Mouse (Mus musculus) liver, embryonic 16.5 days (tissue): Measurements from ENCODE around the gene Mrpl14. TPM values are rescaled to one million over a fixed set of nuclear protein-coding genes. Genes with fewer than 3 reads are reported as not detected.
A peak's percentile ranks its signal among the peaks of the same experiment; 100 is the strongest.

Experiments
- ATAC-seq: fragments of 200-750 bp; cut with Nextera tagmentation; 2 replicates; pipeline ENCODE4 v1.8.0; 2017; ENCODE audit warnings: low read depth, mild to moderate bottlenecking, moderate number of reproducible peaks, moderate library complexity
- H3K27ac ChIP-seq: fragments of 300-500 bp; sonication (generic); 2 replicates; pipeline ENCODE4 v1.5.1; 2014; ENCODE audit warnings: mild to moderate bottlenecking, low read length
- H3K27me3 ChIP-seq: fragments of 300-500 bp; sonication (generic); 2 replicates; pipeline ENCODE4 v1.6.1; 2014; ENCODE audit warnings: low read depth, low read length, mixed read lengths; ENCODE audit not compliant: control insufficient read depth, insufficient read depth
- H3K36me3 ChIP-seq: fragments of 300-500 bp; sonication (generic); 2 replicates; pipeline ENCODE4 v1.6.1; 2014; ENCODE audit warnings: mild to moderate bottlenecking; ENCODE audit not compliant: control insufficient read depth, insufficient read depth
- H3K4me1 ChIP-seq: fragments of 300-500 bp; sonication (generic); 2 replicates; pipeline ENCODE4 v1.6.1; 2014; ENCODE audit warnings: low read depth, low read length, mixed read lengths; ENCODE audit not compliant: control insufficient read depth
- H3K4me2 ChIP-seq: fragments of 300-500 bp; sonication (generic); 2 replicates; pipeline ENCODE4 v1.6.1; 2014; ENCODE audit warnings: low read depth, low read length, mixed read lengths
- H3K4me3 ChIP-seq: fragments of 300-500 bp; sonication (generic); 2 replicates; pipeline ENCODE4 v1.5.1; 2014; ENCODE audit warnings: low read depth, mild to moderate bottlenecking, low read length
- H3K9ac ChIP-seq: fragments of 300-500 bp; sonication (generic); 2 replicates; pipeline ENCODE4 v1.6.1; 2014; ENCODE audit warnings: low read depth, low read length
- H3K9me3 ChIP-seq: fragments of 300-500 bp; sonication (generic); replicated peaks from 2 replicates; pipeline ENCODE4 v1.6.1; 2016; ENCODE audit warnings: low read length; ENCODE audit not compliant: control insufficient read depth
- WGBS: fragments of 180-500 bp; shearing (Covaris S2); extraction: QIAGEN DNeasy Blood & Tissue Kit; methylation state at CpG from one replicate; pipeline ENCODE4 v1.1.7; 2014; ENCODE audit not compliant: insufficient replicate concordance; 5-methylcytosine and 5-hydroxymethylcytosine counted together
- polyA plus RNA-seq: library from polyadenylated mRNA; unstranded; fragments of >200 nt; fragmentation: Nextera tagmentation; extraction: Ambion mirVana; gene quantifications from 2 replicates; pipeline ENCODE4 v1.2.1, GENCODE M21; 2015

The Mrpl14 gene
- polyA plus RNA-seq, 1 experiment from 2014 or later: 94.4 TPM

DNA sequence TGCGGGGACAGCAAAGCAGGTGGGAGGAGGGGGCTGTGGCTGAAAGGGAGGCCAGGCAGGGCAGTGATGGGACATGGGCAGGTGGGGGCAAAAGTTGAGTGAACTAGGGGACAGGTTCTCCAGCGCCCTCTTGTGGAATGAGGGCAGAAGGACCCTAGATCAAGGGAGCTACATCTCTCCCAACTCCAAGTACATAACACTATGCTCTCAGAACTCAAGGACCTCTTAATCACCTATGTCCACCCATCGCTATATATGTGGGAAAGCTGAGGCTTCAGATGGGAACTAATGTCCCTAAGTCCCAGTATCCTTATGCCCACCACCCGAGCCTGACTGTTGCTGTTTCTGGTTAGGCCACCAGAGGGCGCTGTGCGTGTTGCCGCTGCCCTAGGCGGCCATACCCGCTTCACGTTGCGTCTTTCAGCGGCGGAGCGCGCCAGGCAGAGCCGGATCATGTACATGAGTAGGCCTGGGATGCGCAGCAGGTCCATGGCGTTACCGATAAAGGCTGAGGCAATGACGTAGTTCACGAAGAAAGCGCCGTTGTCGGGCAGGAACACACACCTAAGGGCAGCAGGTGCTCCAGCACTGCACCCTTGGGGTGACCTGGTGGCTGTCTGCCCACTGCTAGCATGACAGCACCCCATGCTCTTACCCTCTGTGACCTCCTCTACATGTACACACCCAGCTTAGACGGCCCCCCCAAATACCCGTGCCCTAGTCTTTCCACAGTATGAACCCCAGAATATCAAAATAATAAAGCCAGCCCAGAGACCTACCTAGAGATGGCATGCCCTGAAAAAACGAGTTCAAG lies 22.8 kb upstream of the Mrpl14 start:
- peak; percentile 42 for ATAC-seq
- H3K4me3 ChIP-seq: no peak overlapping the region

DNA sequence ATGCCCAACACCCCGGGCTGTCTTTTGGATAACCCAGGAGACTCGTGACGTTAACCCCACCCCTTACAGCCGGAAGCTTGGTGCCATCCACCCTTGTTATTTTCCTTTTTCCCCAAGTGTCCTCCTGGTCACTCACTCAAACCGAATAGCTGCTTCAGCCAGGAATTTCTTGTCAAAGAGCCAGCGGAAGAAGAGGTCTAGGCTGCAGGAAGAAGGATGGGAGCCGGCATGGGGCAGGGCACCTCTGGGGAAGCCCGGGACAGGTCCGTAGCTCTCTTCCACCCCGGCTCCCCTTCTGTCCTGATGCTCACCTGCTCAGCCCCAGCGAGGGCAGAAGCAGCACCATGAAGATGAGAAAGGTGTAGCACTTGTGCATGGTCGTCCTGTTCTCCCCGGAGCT lies 21.5 kb upstream of the Mrpl14 start:
- no peaks in the 10 kb centered on the region; the same call in 1 of the 2 replicates for H3K36me3 ChIP-seq
- H3K4me3 ChIP-seq: no peak overlapping the region
- H3K9me3 ChIP-seq: no peaks in the 10 kb centered on the region
- H3K27ac ChIP-seq: no peak overlapping the region
- no peak overlapping the region for H3K9ac ChIP-seq
- WGBS: 79% methylated on average over 13 of the region's 13 CpGs
- H3K4me2 ChIP-seq: no peak overlapping the region
- no peaks in the 10 kb centered on the region; the same call in 1 of the 2 replicates for H3K4me1 ChIP-seq
- ATAC-seq: no peak
- no peaks in the 10 kb centered on the region for H3K27me3 ChIP-seq

More for the DNA sequence above, 22.8 kb upstream of the Mrpl14 start:
- Histone ChIP-seq H3K36me3 (no peaks in the 10 kb centered on the region; the same call in 1 of the 2 replicates), H3K9ac (no peak overlapping the region), H3K4me2 (peak overlapping the region; percentile 13; the same call in 1 of the 2 replicates), H3K9me3 (no peaks in the 10 kb centered on the region), H3K4me1 (no peaks in the 10 kb centered on the region; the same call in 1 of the 2 replicates), H3K27me3 (no peaks in the 10 kb centered on the region), H3K27ac (no peak overlapping the region)
- 21% methylated on average over 27 of the region's 27 CpGs for WGBS

DNA sequence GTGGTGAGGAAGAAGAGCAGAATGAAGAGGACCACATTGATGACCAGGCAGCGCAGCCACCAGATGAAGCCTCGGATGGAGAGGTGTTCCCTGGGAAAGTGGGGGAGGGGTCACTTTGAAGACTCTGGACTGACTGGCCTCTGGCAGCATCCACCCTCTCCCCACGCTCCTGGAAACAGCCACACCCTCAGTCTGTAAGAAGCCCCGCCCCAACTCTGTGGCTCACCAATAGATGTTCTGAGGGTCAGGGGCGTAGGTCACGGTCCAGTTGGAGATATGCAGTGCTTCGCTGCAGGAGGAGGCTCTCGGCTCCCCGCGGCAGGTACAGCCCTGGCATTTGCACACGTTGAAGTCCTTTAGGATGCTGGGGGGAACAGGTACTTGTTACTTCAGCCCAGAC lies 20.0 kb upstream of the Mrpl14 start:
- WGBS: 68% methylated on average over 11 of the region's 11 CpGs
- H3K4me1 ChIP-seq: no peaks in the 10 kb centered on the region; the same call in 1 of the 2 replicates

DNA sequence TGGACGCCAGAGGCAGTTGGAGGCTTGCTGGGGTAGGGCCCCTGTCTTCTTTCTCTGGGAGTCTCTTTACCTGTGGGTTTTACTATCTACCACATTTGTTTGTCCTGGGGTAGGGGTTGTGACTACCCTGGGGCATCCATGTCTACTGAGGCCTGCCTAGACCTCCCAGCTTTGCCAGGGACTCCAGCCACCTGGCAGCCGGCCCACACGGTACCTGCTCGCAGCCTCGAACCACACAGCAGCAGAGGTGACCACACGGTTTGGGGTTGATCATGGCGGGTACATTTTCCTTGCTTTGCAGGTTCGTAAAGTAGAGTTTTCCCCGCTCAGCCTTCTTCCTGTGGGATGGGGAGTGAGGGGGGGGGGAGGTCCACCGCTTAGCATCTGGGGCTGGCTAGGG lies 18.6 kb upstream of the Mrpl14 start:
- Histone ChIP-seq H3K27ac (no peak overlapping the region), H3K4me1 (no peaks in the 10 kb centered on the region; the same call in 1 of the 2 replicates), H3K4me2 (no peak overlapping the region), H3K9ac (no peak overlapping the region), H3K9me3 (no peaks in the 10 kb centered on the region), H3K36me3 (no peaks in the 10 kb centered on the region; the same call in 1 of the 2 replicates), H3K4me3 (no peak overlapping the region), H3K27me3 (no peaks in the 10 kb centered on the region)
- no peak for ATAC-seq
- 76% methylated on average over 10 of the region's 10 CpGs for WGBS

More for the DNA sequence above, 20.0 kb upstream of the Mrpl14 start:
- Histone ChIP-seq H3K27ac (no peak overlapping the region), H3K9me3 (no peaks in the 10 kb centered on the region), H3K27me3 (no peaks in the 10 kb centered on the region), H3K9ac (no peak overlapping the region), H3K4me3 (no peak overlapping the region), H3K36me3 (no peaks in the 10 kb centered on the region; the same call in 1 of the 2 replicates), H3K4me2 (no peak overlapping the region)
- no peak for ATAC-seq

DNA sequence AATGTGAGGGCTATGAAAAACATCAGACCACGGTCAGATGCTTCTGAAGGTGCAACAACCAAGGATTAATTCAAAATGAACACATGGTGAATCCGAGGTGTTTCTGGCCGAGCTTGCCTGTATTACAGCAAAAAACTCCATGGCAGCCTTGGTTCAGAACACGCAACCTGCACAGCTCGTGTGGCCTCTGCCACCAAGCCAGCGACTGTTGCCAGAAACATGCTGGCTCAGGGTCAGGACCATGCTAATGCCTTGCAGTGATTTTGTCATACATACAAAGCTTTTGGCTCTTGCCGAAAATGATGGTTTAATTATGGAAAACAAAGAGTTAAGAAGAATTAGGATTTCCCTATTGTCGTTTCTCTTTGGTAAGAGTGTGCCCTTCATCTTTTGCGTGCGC lies 18.1 kb upstream of the Mrpl14 start:
- no peaks in the 10 kb centered on the region for H3K27me3 ChIP-seq
- no peaks in the 10 kb centered on the region; the same call in 1 of the 2 replicates for H3K4me1 ChIP-seq
- 78% methylated on average over 10 of the region's 10 CpGs for WGBS
- H3K4me3 ChIP-seq: no peak overlapping the region
- no peak overlapping the region for H3K4me2 ChIP-seq
- ATAC-seq: no peak
- H3K9me3 ChIP-seq: no peaks in the 10 kb centered on the region
- H3K36me3 ChIP-seq: no peaks in the 10 kb centered on the region; the same call in 1 of the 2 replicates
- H3K27ac ChIP-seq: no peak overlapping the region
- H3K9ac ChIP-seq: no peak overlapping the region

DNA sequence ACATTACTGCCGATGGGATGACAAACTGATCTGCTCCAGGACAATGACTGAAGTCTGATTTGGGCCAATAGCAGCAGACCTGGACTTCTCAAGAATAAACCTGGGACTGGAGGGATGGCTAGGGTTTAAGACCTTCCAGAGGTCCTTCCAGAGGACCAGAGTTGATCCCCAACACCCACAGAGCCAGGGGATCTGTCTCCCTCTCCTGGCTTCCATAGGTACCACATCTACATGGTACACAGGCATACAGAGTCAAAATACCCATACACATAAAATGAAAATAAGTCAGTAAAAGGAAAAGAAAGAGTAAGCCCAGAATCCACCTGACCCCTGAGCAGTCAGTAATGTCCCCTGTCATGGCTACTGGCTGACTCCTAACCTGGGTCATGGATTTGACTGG lies 14.3 kb upstream of the Mrpl14 start:
- H3K36me3 ChIP-seq: peaks cover 5% of the 10 kb centered on the region
- no peaks in the 10 kb centered on the region for H3K9me3 ChIP-seq
- no peak overlapping the region for H3K4me2 ChIP-seq
- H3K4me3 ChIP-seq: no peak overlapping the region
- H3K9ac ChIP-seq: no peak overlapping the region
- no peak for ATAC-seq
- 78% methylated on average over 1 of the region's 1 CpGs for WGBS
- H3K27ac ChIP-seq: no peak overlapping the region
- H3K4me1 ChIP-seq: no peaks in the 10 kb centered on the region
- H3K27me3 ChIP-seq: no peaks in the 10 kb centered on the region

DNA sequence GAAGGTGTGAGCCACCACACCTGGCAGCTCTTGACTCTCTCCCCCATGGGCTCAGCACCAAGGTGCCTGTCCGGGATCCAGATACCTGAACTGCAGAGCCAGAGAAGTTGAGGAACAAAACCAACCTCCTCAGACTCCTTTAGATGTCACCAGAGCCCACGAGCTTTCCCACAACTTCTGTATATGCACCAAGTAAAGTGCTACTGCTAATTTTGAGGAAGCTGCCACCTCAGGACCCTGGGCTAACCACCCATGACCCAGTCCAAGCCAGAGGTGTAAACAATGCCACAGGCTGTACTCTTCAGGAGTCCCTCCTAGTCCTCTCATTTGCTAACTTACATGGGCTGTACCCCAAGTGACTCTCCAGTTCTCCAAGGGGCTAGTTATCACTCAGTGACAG lies 13.5 kb upstream of the Mrpl14 start:
- Histone ChIP-seq H3K4me3 (no peak overlapping the region), H3K9me3 (no peaks in the 10 kb centered on the region), H3K27me3 (no peaks in the 10 kb centered on the region), H3K4me1 (no peaks in the 10 kb centered on the region), H3K4me2 (no peak overlapping the region), H3K36me3 (peaks cover 5% of the 10 kb centered on the region), H3K27ac (no peak overlapping the region), H3K9ac (no peak overlapping the region)
- no peak for ATAC-seq
- WGBS: 51% methylated on average over 2 of the region's 2 CpGs

DNA sequence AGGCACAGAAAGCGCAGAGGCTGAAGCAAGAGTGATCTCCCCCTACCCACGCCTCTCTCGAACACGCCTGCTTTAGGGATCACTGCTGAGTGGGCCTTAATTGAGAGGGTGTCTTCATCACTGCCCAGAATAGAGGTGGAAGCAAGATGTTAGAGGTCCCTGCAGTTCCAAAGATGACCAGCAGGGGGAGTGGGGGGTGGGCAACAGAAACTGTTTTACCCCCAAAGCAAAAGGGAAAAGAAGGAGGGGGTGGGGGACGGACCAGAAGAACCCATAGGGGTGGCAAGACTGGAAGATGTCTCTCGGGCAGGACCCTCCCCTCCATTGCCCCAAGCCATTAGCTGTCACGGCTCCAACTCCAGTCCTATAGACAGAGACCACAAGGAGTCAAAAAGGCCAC lies 8.0 kb upstream of the Mrpl14 start:
- H3K9ac ChIP-seq: no peak overlapping the region
- H3K4me1 ChIP-seq: peaks cover 7% of the 10 kb centered on the region
- no peaks in the 10 kb centered on the region for H3K9me3 ChIP-seq
- WGBS: 27% methylated on average over 7 of the region's 7 CpGs
- peaks cover 5% of the 10 kb centered on the region for H3K36me3 ChIP-seq
- no peak overlapping the region for H3K4me3 ChIP-seq
- no peak overlapping the region for H3K27ac ChIP-seq
- no peak overlapping the region for H3K4me2 ChIP-seq
- ATAC-seq: no peak
- H3K27me3 ChIP-seq: no peaks in the 10 kb centered on the region

DNA sequence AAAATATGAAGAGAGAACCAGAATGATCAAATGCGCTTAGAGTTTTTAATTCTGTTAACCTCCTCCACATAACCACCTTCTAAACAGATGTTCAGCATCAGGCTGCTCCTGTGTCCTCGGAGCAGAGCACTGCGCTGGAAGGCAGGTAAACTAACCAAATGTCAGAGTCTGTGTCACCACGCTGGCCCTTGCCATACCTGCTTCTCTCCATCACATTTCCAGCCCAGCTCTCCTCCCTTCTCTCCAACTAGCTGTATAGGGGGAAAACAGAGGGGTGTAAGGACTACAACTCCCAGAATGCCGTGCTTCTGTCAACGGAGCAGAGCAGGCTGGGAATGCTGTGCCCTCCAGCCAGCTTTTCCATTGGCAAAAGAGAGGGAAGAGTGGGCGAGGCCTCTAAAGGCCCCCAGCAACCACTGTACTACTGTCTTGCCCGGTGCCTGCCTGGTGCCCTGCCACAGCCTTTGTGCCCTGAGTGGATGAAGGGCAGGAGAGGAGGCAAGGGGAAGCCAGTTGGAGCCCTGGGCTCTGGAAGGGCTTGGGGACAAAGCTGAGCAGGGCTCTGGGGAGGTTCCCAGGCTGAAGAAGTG lies 5.6 kb upstream of the Mrpl14 start:
- no peaks in the 10 kb centered on the region; the same call in 1 of the 2 replicates for H3K36me3 ChIP-seq
- H3K27ac ChIP-seq: no peak overlapping the region
- H3K27me3 ChIP-seq: no peaks in the 10 kb centered on the region
- H3K9me3 ChIP-seq: no peaks in the 10 kb centered on the region
- ATAC-seq: no peak
- H3K9ac ChIP-seq: no peak overlapping the region
- no peak overlapping the region for H3K4me3 ChIP-seq
- no peak overlapping the region for H3K4me2 ChIP-seq
- H3K4me1 ChIP-seq: peaks cover 18% of the 10 kb centered on the region
- 58% methylated on average over 8 of the region's 8 CpGs for WGBS
